Mouse (Mus musculus) gonadal fat pad, adult 2 months (tissue): Measurements from ENCODE around the gene Lrrc1. TPM values are rescaled to one million over a fixed set of nuclear protein-coding genes. Genes with fewer than 3 reads are reported as not detected.
A peak's percentile ranks its signal among the peaks of the same experiment; 100 is the strongest.

ENCODE experiments used
- DNase-seq: peaks from one replicate; pipeline ENCODE4 v3.0.0-alpha.2; 2012; ENCODE audit warnings: low read depth
- polyA plus RNA-seq: library from polyadenylated mRNA; depleted of rRNA; stranded (reverse); fragments of >200 nt; gene quantifications from 2 replicates; pipeline ENCODE4 v1.2.3, GENCODE M21; 2012

The Lrrc1 gene
- polyA plus RNA-seq, 1 experiment: 37.5 TPM

GRCm38 (mm10) chr9:77502171-77502547 is 42.5 kb downstream of the Lrrc1 start:
- no peak for DNase-seq

- DNase-seq: no peak
These were observed 45.6 kb downstream of the Lrrc1 start for GRCm38 (mm10) chr9:77499084-77499483.

- DNase-seq: no peak
These were observed 46.3 kb downstream of the Lrrc1 start for GRCm38 (mm10) chr9:77498406-77498805.

GRCm38 (mm10) chr9:77497173-77497572 is 47.5 kb downstream of the Lrrc1 start:
- no peak for DNase-seq

GRCm38 (mm10) chr9:77496540-77497062 is 48.1 kb downstream of the Lrrc1 start:
- DNase-seq: no peak

- DNase-seq: no peak
These were observed 50.4 kb downstream of the Lrrc1 start for GRCm38 (mm10) chr9:77494307-77494706.

GRCm38 (mm10) chr9:77488611-77489010 is 56.1 kb downstream of the Lrrc1 start:
- no peak for DNase-seq

- no peak for DNase-seq
These were observed 57.2 kb downstream of the Lrrc1 start for GRCm38 (mm10) chr9:77487427-77487826.

GRCm38 (mm10) chr9:77485915-77486314 is 58.8 kb downstream of the Lrrc1 start:
- no peak for DNase-seq

- no peak for DNase-seq
These were observed 59.9 kb downstream of the Lrrc1 start for GRCm38 (mm10) chr9:77484751-77485150.

GRCm38 (mm10) chr9:77483559-77483958 is 61.1 kb downstream of the Lrrc1 start:
- DNase-seq: no peak

GRCm38 (mm10) chr9:77482281-77482680 is 62.4 kb downstream of the Lrrc1 start:
- no peak for DNase-seq

GRCm38 (mm10) chr9:77481380-77481779 is 63.3 kb downstream of the Lrrc1 start:
- no peak for DNase-seq

- DNase-seq: no peak
These were observed 63.9 kb downstream of the Lrrc1 start for GRCm38 (mm10) chr9:77480574-77481319.

- DNase-seq: no peak
These were observed 64.7 kb downstream of the Lrrc1 start for GRCm38 (mm10) chr9:77480001-77480400.

- DNase-seq: no peak
These were observed 66.3 kb downstream of the Lrrc1 start for GRCm38 (mm10) chr9:77478166-77478920.

- DNase-seq: no peak
These were observed 70.1 kb downstream of the Lrrc1 start for GRCm38 (mm10) chr9:77474535-77474934.

GRCm38 (mm10) chr9:77472557-77472956 is 72.1 kb downstream of the Lrrc1 start:
- DNase-seq: no peak

- DNase-seq: no peak
These were observed 72.9 kb downstream of the Lrrc1 start for GRCm38 (mm10) chr9:77471646-77472220.

GRCm38 (mm10) chr9:77469791-77470607 is 74.7 kb downstream of the Lrrc1 start:
- DNase-seq: peak; percentile 65

- no peak for DNase-seq
These were observed 77.7 kb downstream of the Lrrc1 start for GRCm38 (mm10) chr9:77466926-77467325.

GRCm38 (mm10) chr9:77465401-77465800 is 79.3 kb downstream of the Lrrc1 start:
- no peak for DNase-seq
